Mouse (Mus musculus): Measurements from ENCODE around the gene Maml3. TPM values are rescaled to one million over a fixed set of nuclear protein-coding genes. Genes with fewer than 3 reads are reported as not detected.

The Maml3 gene
- polyA plus RNA-seq, 1 experiment = 2.2 TPM

GRCm38 (mm10) chr3:51998511-51999399 is 106.1 kb downstream of the Maml3 start:
- no peak overlapping the region for H3K27ac ChIP-seq (ENCODE audit: insufficient read depth, low read depth, low read length)
- TF ChIP-seq CTCF (IDR thresholded peaks at IDR 0.05; ENCODE audit: low read depth, low read length) = no peak
- TF ChIP-seq POLR2A (IDR thresholded peaks at IDR 0.05; ENCODE audit: borderline replicate concordance, low read depth, low read length) = no peak
- H3K4me3 ChIP-seq (ENCODE audit: insufficient read depth, low read length) = no peak overlapping the region
- H3K4me1 ChIP-seq (ENCODE audit: control insufficient read depth, insufficient read depth, low read length) = peaks cover 31% of the 10 kb centered on the region

- TF ChIP-seq POLR2A (IDR thresholded peaks at IDR 0.05; ENCODE audit: borderline replicate concordance, low read depth, low read length) (no peak), CTCF (IDR thresholded peaks at IDR 0.05; ENCODE audit: low read depth, low read length) (no peak)
- peaks cover 31% of the 10 kb centered on the region for H3K4me1 ChIP-seq (ENCODE audit: control insufficient read depth, insufficient read depth, low read length)
- H3K27ac ChIP-seq (ENCODE audit: insufficient read depth, low read depth, low read length) = no peak overlapping the region
- no peak overlapping the region for H3K4me3 ChIP-seq (ENCODE audit: insufficient read depth, low read length)
Observed at GRCm38 (mm10) chr3:51997616-51998015, 107.3 kb downstream of the Maml3 start.

GRCm38 (mm10) chr3:51986507-51986906 is 118.4 kb downstream of the Maml3 start:
- TF ChIP-seq CTCF (IDR thresholded peaks at IDR 0.05; ENCODE audit: low read depth, low read length) (no peak), POLR2A (IDR thresholded peaks at IDR 0.05; ENCODE audit: borderline replicate concordance, low read depth, low read length) (no peak)
- H3K4me1 ChIP-seq (ENCODE audit: control insufficient read depth, insufficient read depth, low read length) = peaks cover 9% of the 10 kb centered on the region
- H3K4me3 ChIP-seq (ENCODE audit: insufficient read depth, low read length) = no peak overlapping the region
- H3K27ac ChIP-seq (ENCODE audit: insufficient read depth, low read depth, low read length) = no peak overlapping the region

GRCm38 (mm10) chr3:51981496-51981895 is 123.4 kb downstream of the Maml3 start:
- 0 out of 2 replicates have a peak overlapping the region, but pooled peaks have one; percentile 25 for H3K27ac ChIP-seq (ENCODE audit: insufficient read depth, low read depth, low read length)
- TF ChIP-seq CTCF (IDR thresholded peaks at IDR 0.05; ENCODE audit: low read depth, low read length) = no peak
- TF ChIP-seq POLR2A (IDR thresholded peaks at IDR 0.05; ENCODE audit: borderline replicate concordance, low read depth, low read length) = no peak
- H3K4me1 ChIP-seq (ENCODE audit: control insufficient read depth, insufficient read depth, low read length) = peaks cover 11% of the 10 kb centered on the region
- H3K4me3 ChIP-seq (ENCODE audit: insufficient read depth, low read length) = no peak overlapping the region

DNA sequence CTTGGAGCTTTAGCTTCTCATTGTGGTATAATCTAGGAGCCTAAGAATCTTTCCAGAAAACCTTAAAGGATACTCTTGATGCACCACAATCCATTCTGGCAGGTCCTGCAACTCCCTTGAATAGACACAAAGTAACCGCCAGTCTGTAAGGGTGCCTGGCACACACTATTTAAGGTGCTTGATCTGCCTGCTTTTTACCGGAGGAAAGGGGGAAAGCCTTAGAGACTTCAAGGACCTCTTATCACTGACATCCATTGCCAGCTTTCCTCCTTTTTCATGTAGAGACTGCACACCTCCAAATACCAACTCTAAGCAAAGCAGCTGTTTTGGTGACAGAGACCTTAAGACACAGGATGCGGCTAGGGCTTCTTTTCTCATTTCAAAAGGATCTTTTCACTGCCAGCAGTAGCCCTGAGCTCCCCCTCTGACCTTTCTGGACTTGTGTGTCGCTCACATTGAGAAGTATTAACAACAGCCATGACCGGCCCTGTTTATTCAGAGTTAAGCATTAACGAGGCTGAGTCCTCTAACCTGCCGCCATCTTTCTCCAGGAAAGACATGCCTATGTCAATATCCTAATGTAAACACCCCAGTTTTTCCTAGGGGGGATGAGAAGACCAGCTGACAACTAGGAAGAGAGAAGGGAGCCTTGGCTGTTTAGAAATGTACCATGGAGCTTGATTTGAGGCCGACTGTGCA is 127.1 kb downstream of the Maml3 start:
- TF ChIP-seq POLR2A (IDR thresholded peaks at IDR 0.05; ENCODE audit: borderline replicate concordance, low read depth, low read length) = no peak
- no peak for TF ChIP-seq CTCF (IDR thresholded peaks at IDR 0.05; ENCODE audit: low read depth, low read length)
- H3K4me3 ChIP-seq (ENCODE audit: insufficient read depth, low read length) = no peak overlapping the region
- peaks cover 21% of the 10 kb centered on the region for H3K4me1 ChIP-seq (ENCODE audit: control insufficient read depth, insufficient read depth, low read length)
- H3K27ac ChIP-seq (ENCODE audit: insufficient read depth, low read depth, low read length) = no peak overlapping the region

DNA sequence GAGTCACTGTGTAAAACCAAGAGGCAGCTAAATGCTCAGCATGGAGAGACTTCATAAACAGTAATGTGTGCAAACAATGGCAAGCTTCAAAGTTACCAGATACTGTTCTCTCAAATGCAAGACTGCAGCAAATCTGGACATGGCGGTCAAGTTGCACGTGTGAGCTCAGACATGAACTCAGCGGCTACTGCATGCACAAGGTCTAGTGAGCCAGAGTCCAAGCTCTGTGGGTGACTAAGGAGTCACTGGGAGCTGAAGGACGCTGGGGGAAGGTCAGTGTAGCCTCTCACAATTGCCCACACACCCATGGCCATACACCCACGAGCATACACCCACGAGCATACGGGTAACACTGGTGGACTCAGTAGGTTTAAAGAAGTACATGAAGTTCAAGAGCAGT is 130.3 kb downstream of the Maml3 start:
- TF ChIP-seq POLR2A (IDR thresholded peaks at IDR 0.05; ENCODE audit: borderline replicate concordance, low read depth, low read length) (no peak), CTCF (IDR thresholded peaks at IDR 0.05; ENCODE audit: low read depth, low read length) (no peak)
- Histone ChIP-seq H3K4me3 (ENCODE audit: insufficient read depth, low read length) (no peak overlapping the region), H3K27ac (ENCODE audit: insufficient read depth, low read depth, low read length) (no peak overlapping the region), H3K4me1 (ENCODE audit: control insufficient read depth, insufficient read depth, low read length) (peaks cover 9% of the 10 kb centered on the region)

DNA sequence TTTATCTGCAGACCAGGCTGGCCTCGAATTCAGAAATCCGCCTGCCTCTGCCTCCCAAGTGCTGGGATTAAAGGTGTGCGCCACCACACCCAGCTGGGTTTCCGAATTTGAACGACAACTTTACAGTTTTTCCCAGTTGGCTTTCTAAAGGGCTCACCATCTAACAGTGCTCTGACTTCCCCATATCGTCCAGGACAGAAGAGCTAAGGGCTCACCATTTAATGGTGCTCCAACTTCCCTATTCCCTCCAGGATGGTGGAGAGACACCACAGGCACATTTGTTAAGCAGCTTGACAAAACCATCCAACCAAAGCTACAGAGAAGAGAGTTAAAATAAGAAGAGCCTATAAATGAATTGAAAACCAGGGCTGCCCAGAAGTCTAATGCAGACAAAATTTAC is 130.7 kb downstream of the Maml3 start:
- Histone ChIP-seq H3K4me1 (ENCODE audit: control insufficient read depth, insufficient read depth, low read length) (peaks cover 9% of the 10 kb centered on the region), H3K27ac (ENCODE audit: insufficient read depth, low read depth, low read length) (no peak overlapping the region), H3K4me3 (ENCODE audit: insufficient read depth, low read length) (no peak overlapping the region)
- no peak for TF ChIP-seq POLR2A (IDR thresholded peaks at IDR 0.05; ENCODE audit: borderline replicate concordance, low read depth, low read length)
- no peak for TF ChIP-seq CTCF (IDR thresholded peaks at IDR 0.05; ENCODE audit: low read depth, low read length)

GRCm38 (mm10) chr3:51972576-51972975 is 132.3 kb downstream of the Maml3 start:
- no peak overlapping the region for H3K27ac ChIP-seq (ENCODE audit: insufficient read depth, low read depth, low read length)
- no peak for TF ChIP-seq CTCF (IDR thresholded peaks at IDR 0.05; ENCODE audit: low read depth, low read length)
- TF ChIP-seq POLR2A (IDR thresholded peaks at IDR 0.05; ENCODE audit: borderline replicate concordance, low read depth, low read length) = no peak

GRCm38 (mm10) chr3:51970489-51970888 is 134.4 kb downstream of the Maml3 start:
- Histone ChIP-seq H3K27ac (ENCODE audit: insufficient read depth, low read depth, low read length) (no peak overlapping the region), H3K4me1 (ENCODE audit: control insufficient read depth, insufficient read depth, low read length) (peaks cover 12% of the 10 kb centered on the region), H3K4me3 (ENCODE audit: insufficient read depth, low read length) (no peak overlapping the region)
- TF ChIP-seq POLR2A (IDR thresholded peaks at IDR 0.05; ENCODE audit: borderline replicate concordance, low read depth, low read length) (no peak), CTCF (IDR thresholded peaks at IDR 0.05; ENCODE audit: low read depth, low read length) (no peak)

More at GRCm38 (mm10) chr3:51972576-51972975, 132.3 kb downstream of the Maml3 start:
- H3K4me3 ChIP-seq (ENCODE audit: insufficient read depth, low read length) = no peak overlapping the region
- H3K4me1 ChIP-seq (ENCODE audit: control insufficient read depth, insufficient read depth, low read length) = peaks cover 9% of the 10 kb centered on the region

GRCm38 (mm10) chr3:51969451-51969850 is 135.4 kb downstream of the Maml3 start:
- TF ChIP-seq CTCF (IDR thresholded peaks at IDR 0.05; ENCODE audit: low read depth, low read length) (no peak), POLR2A (IDR thresholded peaks at IDR 0.05; ENCODE audit: borderline replicate concordance, low read depth, low read length) (no peak)
- no peak overlapping the region for H3K4me3 ChIP-seq (ENCODE audit: insufficient read depth, low read length)
- H3K4me1 ChIP-seq (ENCODE audit: control insufficient read depth, insufficient read depth, low read length) = peaks cover 9% of the 10 kb centered on the region
- no peak overlapping the region for H3K27ac ChIP-seq (ENCODE audit: insufficient read depth, low read depth, low read length)
